Mouse (Mus musculus) MEL (cell line): ENCODE measurements at regions not wholly inside any gene's neighbourhood (a gene's known extent, or its start where the extent isn't known, plus 50 kb on each side); places are given as distances from the start of the nearest gene placed in this dataset.

ENCODE experiments used
- DNase-seq: peaks from one replicate; pipeline ENCODE4 v3.0.0; 2011; ENCODE audit warnings: low read depth, low spot score
- H3K27ac ChIP-seq: 2 replicates; pipeline ENCODE4 v1.5.1; 2012; ENCODE audit warnings: low read depth, mild to moderate bottlenecking, control low read depth, low read length, moderate library complexity; ENCODE audit not compliant: control insufficient read depth
- H3K27me3 ChIP-seq, 2 experiments: fragments of 150-350 bp in 1 of 2; sonication (generic) in 1 of 2; 2 replicates each; pipeline ENCODE4 v1.6.1; 2012; ENCODE audit warnings: low read length in 2 of 2, mild to moderate bottlenecking in 2 of 2, improper control_type of control experiment in 1 of 2, moderate library complexity in 1 of 2; ENCODE audit not compliant: insufficient read depth in 2 of 2, control insufficient read depth in 1 of 2
- H3K36me3 ChIP-seq, 2 experiments: 2 replicates each; pipeline ENCODE4 v1.6.1; 2012 to 2014; ENCODE audit warnings: low read length in 2 of 2, improper control_type of control experiment in 1 of 2, inconsistent platforms in 1 of 2, mild to moderate bottlenecking in 1 of 2; ENCODE audit not compliant: insufficient read depth in 2 of 2, control insufficient read depth in 1 of 2
- H3K4me1 ChIP-seq, 2 experiments: fragments of 150-350 bp in 1 of 2; sonication (generic) in 1 of 2; 2 replicates each; pipeline ENCODE4 v1.6.1; 2012; ENCODE audit warnings: low read length in 2 of 2, improper control_type of control experiment in 1 of 2, mild to moderate bottlenecking in 1 of 2; ENCODE audit not compliant: insufficient read depth in 2 of 2, control insufficient read depth in 1 of 2
- H3K4me3 ChIP-seq, 2 experiments: fragments of 150-350 bp in 1 of 2; sonication (generic) in 1 of 2; 2 replicates each; pipeline ENCODE4 v1.5.1; 2012; ENCODE audit warnings: low read depth in 2 of 2, low read length in 2 of 2, mild to moderate bottlenecking in 2 of 2, moderate library complexity in 2 of 2, control low read depth in 1 of 2, improper control_type of control experiment in 1 of 2; ENCODE audit not compliant: control insufficient read depth in 1 of 2, insufficient read depth in 1 of 2
- H3K79me2 ChIP-seq: 2 replicates; pipeline ENCODE4 v1.6.1; 2012; ENCODE audit warnings: mild to moderate bottlenecking, low read length, moderate library complexity; ENCODE audit not compliant: control insufficient read depth, poor library complexity, insufficient read depth
- H3K9ac ChIP-seq: 2 replicates; pipeline ENCODE4 v1.6.1; 2012; ENCODE audit warnings: low read depth, mild to moderate bottlenecking, control low read depth, low read length, moderate library complexity; ENCODE audit not compliant: control insufficient read depth, poor library complexity, severe bottlenecking
- H3K9me3 ChIP-seq: fragments of 150-350 bp; sonication (generic); replicated peaks from 2 replicates; pipeline ENCODE4 v1.6.1; 2012; ENCODE audit warnings: mild to moderate bottlenecking, low read length, improper control_type of control experiment, moderate library complexity; ENCODE audit not compliant: insufficient read depth
- E2F4 ChIP-seq: IDR thresholded peaks from 2 replicates; pipeline ENCODE4 v1.6.1; 2011; ENCODE audit warnings: low read depth, low read length, improper control_type of control experiment, borderline replicate concordance
- EP300 ChIP-seq, 2 experiments: IDR thresholded peaks; 2 replicates each; pipeline ENCODE4 v1.6.1; 2011; ENCODE audit warnings: improper control_type of control experiment in 2 of 2, low read length in 2 of 2, low read depth in 1 of 2, mild to moderate bottlenecking in 1 of 2
- GABPA ChIP-seq: IDR thresholded peaks from 2 replicates; pipeline ENCODE4 v1.6.1; 2012; ENCODE audit warnings: low read depth, mild to moderate bottlenecking, inconsistent platforms, low read length, improper control_type of control experiment, moderate library complexity
- GATA1 ChIP-seq: IDR thresholded peaks from 2 replicates; pipeline ENCODE4 v1.6.1; 2011; ENCODE audit warnings: low read depth, low read length, improper control_type of control experiment
- HCFC1 ChIP-seq: IDR thresholded peaks from 2 replicates; pipeline ENCODE4 v1.6.1; 2012; ENCODE audit warnings: low read depth, mild to moderate bottlenecking, inconsistent platforms, low read length, improper control_type of control experiment, moderate library complexity
- MAFK ChIP-seq: IDR thresholded peaks from 2 replicates; pipeline ENCODE4 v1.6.1; 2011; ENCODE audit warnings: low read depth, mild to moderate bottlenecking, low read length, improper control_type of control experiment, borderline replicate concordance
- NELFE ChIP-seq: IDR thresholded peaks from 2 replicates; pipeline ENCODE4 v1.6.1; 2011; ENCODE audit warnings: low read depth, low read length, improper control_type of control experiment
- POLR2AphosphoS5 ChIP-seq: IDR thresholded peaks from 2 replicates; pipeline ENCODE4 v1.6.1; 2012; ENCODE audit warnings: low read depth, borderline replicate concordance, mild to moderate bottlenecking, inconsistent platforms, low read length, moderate library complexity, mixed read lengths
- RCOR1 ChIP-seq: IDR thresholded peaks from 2 replicates; pipeline ENCODE4 v1.6.1; 2012; ENCODE audit warnings: low read depth, mild to moderate bottlenecking, inconsistent platforms, low read length, improper control_type of control experiment
- SMC3 ChIP-seq: IDR thresholded peaks from 2 replicates; pipeline ENCODE4 v1.6.1; 2011; ENCODE audit warnings: low read depth, low read length, improper control_type of control experiment
- UBTF ChIP-seq: IDR thresholded peaks from 2 replicates; pipeline ENCODE4 v1.6.1; 2012; ENCODE audit warnings: low read depth, mild to moderate bottlenecking, inconsistent platforms, low read length, improper control_type of control experiment, moderate library complexity, borderline replicate concordance; ENCODE audit not compliant: insufficient read depth
- USF1 ChIP-seq: IDR thresholded peaks from 2 replicates; pipeline ENCODE4 v1.6.1; 2014; ENCODE audit warnings: low read depth, mild to moderate bottlenecking, inconsistent platforms, low read length, improper control_type of control experiment, moderate library complexity
- ZC3H11A ChIP-seq: IDR thresholded peaks from 2 replicates; pipeline ENCODE4 v1.6.1; 2012; ENCODE audit warnings: low read depth, mild to moderate bottlenecking, inconsistent platforms, low read length, improper control_type of control experiment
- ZMIZ1 ChIP-seq: IDR thresholded peaks from 2 replicates; pipeline ENCODE4 v1.6.1; 2012; ENCODE audit warnings: low read depth, mild to moderate bottlenecking, inconsistent platforms, low read length, improper control_type of control experiment, moderate library complexity
- ZNF384 ChIP-seq: IDR thresholded peaks from 2 replicates; pipeline ENCODE4 v1.6.1; 2012; ENCODE audit warnings: low read depth, mild to moderate bottlenecking, inconsistent platforms, low read length, improper control_type of control experiment

GRCm38 (mm10) chr3:22815842-22816241, 739.4 kb downstream of the Tbl1xr1 start:
- no peak for DNase-seq
- H3K9ac ChIP-seq: no peak overlapping the region
- no peak for TF ChIP-seq GABPA
- TF ChIP-seq UBTF: no peak
- no peak for TF ChIP-seq ZMIZ1
- TF ChIP-seq E2F4: no peak
- no peak for TF ChIP-seq SMC3
- no peak for TF ChIP-seq ZC3H11A
- TF ChIP-seq ZNF384: no peak
- TF ChIP-seq HCFC1: no peak
- TF ChIP-seq RCOR1: no peak
- no peak for TF ChIP-seq USF1
- no peaks in the 10 kb centered on the region for H3K4me1 ChIP-seq
- no peaks in the 10 kb centered on the region for H3K9me3 ChIP-seq
- H3K79me2 ChIP-seq: no peaks in the 10 kb centered on the region
- H3K4me3 ChIP-seq: no peak overlapping the region
- no peaks in the 10 kb centered on the region for H3K36me3 ChIP-seq
- H3K27me3 ChIP-seq: no peaks in the 10 kb centered on the region
- no peak overlapping the region for H3K27ac ChIP-seq

- no peak overlapping the region for H3K4me3 ChIP-seq
- H3K27ac ChIP-seq: no peak overlapping the region
- DNase-seq: no peak
- no peak overlapping the region for H3K9ac ChIP-seq
- no peaks in the 10 kb centered on the region for H3K4me1 ChIP-seq
- H3K9me3 ChIP-seq: no peaks in the 10 kb centered on the region
- TF ChIP-seq GATA1: no peak
- no peak for TF ChIP-seq POLR2AphosphoS5
- TF ChIP-seq NELFE: no peak
- no peak for TF ChIP-seq EP300 (IDR thresholded peaks at IDR 0.05; ENCODE audit: low read depth in 1 of 2, low read length in 2 of 2)
- TF ChIP-seq, all 39 proteins: peak for 0
- Histone ChIP-seq H3K79me2 (no peaks in the 10 kb centered on the region), H3K27me3 (no peaks in the 10 kb centered on the region), H3K36me3 (no peaks in the 10 kb centered on the region)
These were observed 750.0 kb downstream of the Tbl1xr1 start for GRCm38 (mm10) chr3:22826485-22826884.

- H3K9me3 ChIP-seq: no peaks in the 10 kb centered on the region
- no peak overlapping the region for H3K27ac ChIP-seq
- H3K36me3 ChIP-seq: no peaks in the 10 kb centered on the region
- no peaks in the 10 kb centered on the region for H3K27me3 ChIP-seq
- no peaks in the 10 kb centered on the region for H3K4me1 ChIP-seq
- no peak for DNase-seq
- H3K79me2 ChIP-seq: no peaks in the 10 kb centered on the region
- no peak overlapping the region for H3K9ac ChIP-seq
- TF ChIP-seq MAFK (no peak), EP300 (IDR thresholded peaks at IDR 0.05; ENCODE audit: low read depth in 1 of 2, low read length in 2 of 2) (no peak), E2F4 (no peak)
- no peak overlapping the region for H3K4me3 ChIP-seq
These were observed 762.5 kb downstream of the Tbl1xr1 start for GRCm38 (mm10) chr3:22838986-22839385.
